Mouse (Mus musculus) cerebellum, postnatal 25 days (tissue): Measurements from ENCODE around the gene Gprc5d.

Source experiments
- DNase-seq, 2 experiments: peaks; one replicate each; pipeline ENCODE4 v3.0.0; 2021; ENCODE audit warnings: mixed read lengths in 2 of 2

The Gprc5d gene

DNA sequence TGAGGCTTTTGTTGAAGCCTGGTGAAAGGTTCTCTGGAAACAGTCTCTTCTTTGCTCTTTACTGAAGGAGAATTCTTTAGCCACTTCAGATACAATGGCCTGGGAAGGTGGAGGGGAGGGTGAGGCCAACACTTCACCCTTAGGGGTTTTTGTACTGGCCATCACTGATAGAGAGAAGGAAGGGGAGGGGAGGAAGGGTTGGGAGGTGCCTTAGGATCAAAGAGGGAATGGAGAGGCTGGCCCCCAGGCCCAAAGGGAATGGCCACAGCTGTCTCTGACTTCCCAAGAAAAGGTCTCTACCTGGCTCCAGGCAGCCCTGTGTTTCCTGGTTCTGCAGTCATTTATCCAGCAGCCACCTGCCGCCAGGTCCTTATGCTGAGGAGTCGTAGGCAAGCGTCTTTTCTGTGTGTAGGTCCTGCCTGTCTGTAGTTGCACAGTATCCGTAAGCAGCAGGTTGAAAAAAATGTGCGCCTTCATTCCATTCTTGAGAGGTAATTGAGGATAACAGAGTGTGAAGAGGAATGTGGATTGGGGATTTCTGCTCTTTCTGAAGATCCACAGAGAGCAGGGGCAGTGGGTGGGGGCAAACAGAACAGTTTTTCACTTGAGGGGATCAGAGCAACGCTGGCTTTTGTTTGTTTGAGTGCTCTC, 51.2 kb downstream of the Gprc5d start:
- DNase-seq, result no peak

GRCm38 (mm10) chr6:135065236-135065957, 52.7 kb downstream of the Gprc5d start, which contains the start of gene Gprc5a:
Gene Gprc5a (plus strand): TSS chr6:135065651.
- peak; percentile 16 to 29 for DNase-seq

GRCm38 (mm10) chr6:135064621-135065020, 53.5 kb downstream of the Gprc5d start:
- no peak for DNase-seq

GRCm38 (mm10) chr6:135060728-135061127, 57.4 kb downstream of the Gprc5d start:
- no peak for DNase-seq
